Mouse (Mus musculus): ENCODE measurements at regions not wholly inside any gene's neighbourhood (a gene's known extent, or its start where the extent isn't known, plus 50 kb on each side); places are given as distances from the start of the nearest gene placed in this dataset.

- ATAC-seq (ENCODE audit: insufficient read depth, low read depth): no peak
- no peak overlapping the region for H3K9ac ChIP-seq (replicated peaks; ENCODE audit: low read depth, low read length)
- 71% methylated on average over 7 of the region's 7 CpGs for WGBS
- H3K27ac ChIP-seq (ENCODE audit: low read depth): no peak overlapping the region
- no peak overlapping the region for H3K4me3 ChIP-seq (ENCODE audit: low read depth, low read length)
- H3K4me1 ChIP-seq (ENCODE audit: control insufficient read depth, insufficient read depth): no peaks in the 10 kb centered on the region
- no peaks in the 10 kb centered on the region for H3K27me3 ChIP-seq (ENCODE audit: control insufficient read depth, insufficient read depth, low read length)
- H3K4me2 ChIP-seq (ENCODE audit: low read depth, low read length): no peak overlapping the region
- no peaks in the 10 kb centered on the region for H3K9me3 ChIP-seq (replicated peaks; ENCODE audit: control insufficient read depth, low read length)
- no peaks in the 10 kb centered on the region for H3K36me3 ChIP-seq (replicated peaks; ENCODE audit: control insufficient read depth, insufficient read depth, low read length)
- no peak for DNase-seq (ENCODE audit: low spot score)
- no peak for TF ChIP-seq CTCF (IDR thresholded peaks at IDR 0.05; ENCODE audit: low read depth)
- TF ChIP-seq EP300 (IDR thresholded peaks at IDR 0.05; ENCODE audit: low read depth): no peak
Observed at GRCm38 (mm10) chr12:39326157-39326556, 547.0 kb downstream of the Etv1 start.

GRCm38 (mm10) chr12:39326668-39327299 lies 547.6 kb downstream of the Etv1 start:
- Histone ChIP-seq H3K9me3 (replicated peaks; ENCODE audit: control insufficient read depth, low read length) (no peaks in the 10 kb centered on the region), H3K27ac (ENCODE audit: low read depth) (no peak overlapping the region), H3K9ac (replicated peaks; ENCODE audit: low read depth, low read length) (no peak overlapping the region), H3K4me2 (ENCODE audit: low read depth, low read length) (no peak overlapping the region), H3K4me1 (ENCODE audit: control insufficient read depth, insufficient read depth) (no peaks in the 10 kb centered on the region), H3K4me3 (ENCODE audit: low read depth, low read length) (no peak overlapping the region), H3K27me3 (ENCODE audit: control insufficient read depth, insufficient read depth, low read length) (no peaks in the 10 kb centered on the region), H3K36me3 (replicated peaks; ENCODE audit: control insufficient read depth, insufficient read depth, low read length) (no peaks in the 10 kb centered on the region)
- WGBS: 65% methylated on average over 4 of the region's 4 CpGs
- ATAC-seq (ENCODE audit: insufficient read depth, low read depth) (no peak), DNase-seq (ENCODE audit: low spot score) (no peak)
- TF ChIP-seq EP300 (IDR thresholded peaks at IDR 0.05; ENCODE audit: low read depth) (no peak), CTCF (IDR thresholded peaks at IDR 0.05; ENCODE audit: low read depth) (no peak)

DNA sequence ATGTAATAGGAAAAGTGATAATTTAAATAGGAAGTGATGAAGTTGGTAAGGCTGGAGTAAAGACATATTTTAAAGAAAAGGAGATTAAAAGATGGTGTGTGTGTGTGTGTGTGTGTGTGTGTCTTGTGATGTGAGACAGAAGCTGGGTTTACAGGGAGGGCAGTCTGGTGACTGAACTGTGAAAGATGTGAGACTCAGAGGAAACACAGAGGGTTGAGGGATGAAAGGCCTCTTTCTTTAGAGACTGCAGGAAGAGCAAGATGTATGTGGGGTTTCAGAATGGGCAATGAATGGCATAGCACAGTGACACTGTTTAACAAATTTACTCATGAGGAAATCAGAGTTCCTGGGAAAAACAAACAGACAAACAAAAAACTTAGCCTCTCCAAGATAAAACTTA lies 549.2 kb downstream of the Etv1 start:
- no peak overlapping the region for H3K4me3 ChIP-seq (ENCODE audit: low read depth, low read length)
- DNase-seq (ENCODE audit: low spot score) (no peak), ATAC-seq (ENCODE audit: insufficient read depth, low read depth) (no peak)
- no peak overlapping the region for H3K4me2 ChIP-seq (ENCODE audit: low read depth, low read length)
- H3K36me3 ChIP-seq (replicated peaks; ENCODE audit: control insufficient read depth, insufficient read depth, low read length): no peaks in the 10 kb centered on the region
- no peaks in the 10 kb centered on the region for H3K4me1 ChIP-seq (ENCODE audit: control insufficient read depth, insufficient read depth)
- H3K9ac ChIP-seq (replicated peaks; ENCODE audit: low read depth, low read length): no peak overlapping the region
- no peak overlapping the region for H3K27ac ChIP-seq (ENCODE audit: low read depth)
- no peaks in the 10 kb centered on the region for H3K9me3 ChIP-seq (replicated peaks; ENCODE audit: control insufficient read depth, low read length)
- H3K27me3 ChIP-seq (ENCODE audit: control insufficient read depth, insufficient read depth, low read length): no peaks in the 10 kb centered on the region
- TF ChIP-seq EP300 (IDR thresholded peaks at IDR 0.05; ENCODE audit: low read depth): no peak
- TF ChIP-seq CTCF (IDR thresholded peaks at IDR 0.05; ENCODE audit: low read depth): no peak

GRCm38 (mm10) chr12:39339101-39339538 lies 559.9 kb downstream of the Etv1 start:
- Histone ChIP-seq H3K27me3 (ENCODE audit: control insufficient read depth, insufficient read depth, low read length) (no peaks in the 10 kb centered on the region), H3K9me3 (replicated peaks; ENCODE audit: control insufficient read depth, low read length) (no peaks in the 10 kb centered on the region), H3K4me2 (ENCODE audit: low read depth, low read length) (no peak overlapping the region), H3K4me3 (ENCODE audit: low read depth, low read length) (no peak overlapping the region), H3K36me3 (replicated peaks; ENCODE audit: control insufficient read depth, insufficient read depth, low read length) (no peaks in the 10 kb centered on the region), H3K27ac (ENCODE audit: low read depth) (no peak overlapping the region), H3K4me1 (ENCODE audit: control insufficient read depth, insufficient read depth) (no peaks in the 10 kb centered on the region), H3K9ac (replicated peaks; ENCODE audit: low read depth, low read length) (no peak overlapping the region)
- no peak for ATAC-seq (ENCODE audit: insufficient read depth, low read depth)
- DNase-seq (ENCODE audit: low spot score): no peak
- TF ChIP-seq CTCF (IDR thresholded peaks at IDR 0.05; ENCODE audit: low read depth) (no peak), EP300 (IDR thresholded peaks at IDR 0.05; ENCODE audit: low read depth) (no peak)
- 77% methylated on average over 5 of the region's 5 CpGs for WGBS

DNA sequence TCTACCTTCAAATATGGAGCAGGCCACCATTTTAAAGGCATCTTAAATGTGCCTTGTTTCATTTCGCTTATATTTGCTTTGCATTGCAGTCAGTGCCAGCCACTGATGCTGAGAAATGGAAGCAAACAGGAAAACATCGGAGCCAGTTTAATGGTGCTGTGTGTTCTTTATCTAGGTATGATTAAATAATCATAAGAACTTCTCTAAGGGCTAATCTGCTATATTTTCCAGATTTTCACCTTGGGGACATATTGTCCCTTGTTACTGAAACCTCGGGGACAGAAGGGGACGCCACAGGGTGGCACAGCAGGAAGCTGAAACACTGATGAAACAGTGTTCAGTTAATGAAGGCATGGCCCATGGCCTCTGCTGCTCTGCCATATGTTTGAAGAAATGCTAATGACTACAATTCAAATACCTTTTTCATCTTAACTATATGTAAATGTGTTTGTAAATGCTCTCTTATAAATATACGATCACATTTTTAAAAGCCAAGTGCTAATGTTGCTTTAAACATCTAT lies 562.6 kb downstream of the Etv1 start:
- WGBS: 86% methylated on average over 5 of the region's 5 CpGs
- Histone ChIP-seq H3K4me3 (ENCODE audit: low read depth, low read length) (no peak overlapping the region), H3K9ac (replicated peaks; ENCODE audit: low read depth, low read length) (no peak overlapping the region), H3K27ac (ENCODE audit: low read depth) (no peak overlapping the region), H3K4me2 (ENCODE audit: low read depth, low read length) (no peak overlapping the region), H3K36me3 (replicated peaks; ENCODE audit: control insufficient read depth, insufficient read depth, low read length) (no peaks in the 10 kb centered on the region), H3K27me3 (ENCODE audit: control insufficient read depth, insufficient read depth, low read length) (no peaks in the 10 kb centered on the region), H3K4me1 (ENCODE audit: control insufficient read depth, insufficient read depth) (no peaks in the 10 kb centered on the region), H3K9me3 (replicated peaks; ENCODE audit: control insufficient read depth, low read length) (no peaks in the 10 kb centered on the region)
- no peak for ATAC-seq (ENCODE audit: insufficient read depth, low read depth)
- TF ChIP-seq EP300 (IDR thresholded peaks at IDR 0.05; ENCODE audit: low read depth) (no peak), CTCF (IDR thresholded peaks at IDR 0.05; ENCODE audit: low read depth) (no peak)
- no peak for DNase-seq (ENCODE audit: low spot score)

- H3K4me3 ChIP-seq (ENCODE audit: low read depth, low read length): no peak overlapping the region
- H3K9ac ChIP-seq (replicated peaks; ENCODE audit: low read depth, low read length): no peak overlapping the region
- no peak for TF ChIP-seq EP300 (IDR thresholded peaks at IDR 0.05; ENCODE audit: low read depth)
- TF ChIP-seq CTCF (IDR thresholded peaks at IDR 0.05; ENCODE audit: low read depth): no peak
- no peaks in the 10 kb centered on the region for H3K36me3 ChIP-seq (replicated peaks; ENCODE audit: control insufficient read depth, insufficient read depth, low read length)
- H3K4me2 ChIP-seq (ENCODE audit: low read depth, low read length): no peak overlapping the region
- H3K4me1 ChIP-seq (ENCODE audit: control insufficient read depth, insufficient read depth): no peaks in the 10 kb centered on the region
- H3K27ac ChIP-seq (ENCODE audit: low read depth): no peak overlapping the region
- ATAC-seq (ENCODE audit: insufficient read depth, low read depth) (no peak), DNase-seq (ENCODE audit: low spot score) (no peak)
- no peaks in the 10 kb centered on the region for H3K27me3 ChIP-seq (ENCODE audit: control insufficient read depth, insufficient read depth, low read length)
- H3K9me3 ChIP-seq (replicated peaks; ENCODE audit: control insufficient read depth, low read length): no peaks in the 10 kb centered on the region
- WGBS: 86% methylated on average over 9 of the region's 9 CpGs
Observed at GRCm38 (mm10) chr12:39342327-39342726, 563.1 kb downstream of the Etv1 start.

All from heart, postnatal 0 days (tissue).